Mouse (Mus musculus): Measurements from ENCODE around the gene Insyn1.

GRCm38 (mm10) chr9:58447997-58448595, 40.3 kb upstream of the Insyn1 start:
- TF ChIP-seq POLR2A (IDR thresholded peaks at IDR 0.05; ENCODE audit: extremely low read depth, insufficient read depth, low read length): no peak
- TF ChIP-seq CTCF (IDR thresholded peaks at IDR 0.05; ENCODE audit: extremely low read depth, insufficient read depth, low read length): no peak
